Mouse (Mus musculus) fibroblast of lung, adult 2 months (primary cell): ENCODE results near the gene Btnl6.
"Not testable (repeated sequence)": the region's sequence is repeated elsewhere in the genome, so short reads cannot be mapped to it uniquely, and the experiment has no call there.

ENCODE experiments used
- DNase-seq: peaks from one replicate; pipeline ENCODE4 v3.0.0-alpha.2; 2011; ENCODE audit warnings: low read depth

Gene Btnl6

GRCm38 (mm10) chr17:34517252-34517651, at the start of gene Btnl6:
Gene Btnl6, minus strand, starts transcription at chr17:34517352.
- no peak for DNase-seq

- DNase-seq, result no peak
Measured at GRCm38 (mm10) chr17:34564796-34565195, 47.6 kb upstream of the Btnl6 start.

- DNase-seq, result no peak
Measured at GRCm38 (mm10) chr17:34564003-34564421, 46.9 kb upstream of the Btnl6 start, which contains the start of gene Notch4. Gene Notch4, plus strand, starts transcription at chr17:34564268.

- no peak for DNase-seq
Measured at GRCm38 (mm10) chr17:34563354-34563753, 46.2 kb upstream of the Btnl6 start.

- no peak for DNase-seq
Measured at GRCm38 (mm10) chr17:34562595-34562994, 45.4 kb upstream of the Btnl6 start.

- DNase-seq, result no peak
Measured at GRCm38 (mm10) chr17:34561200-34561599, 44.0 kb upstream of the Btnl6 start.

GRCm38 (mm10) chr17:34560438-34560837, 43.3 kb upstream of the Btnl6 start:
- DNase-seq, result no peak

GRCm38 (mm10) chr17:34559895-34560294, 42.7 kb upstream of the Btnl6 start:
- no peak for DNase-seq

- no peak for DNase-seq
Measured at GRCm38 (mm10) chr17:34559116-34559515, 42.0 kb upstream of the Btnl6 start.

GRCm38 (mm10) chr17:34557411-34557810, 40.3 kb upstream of the Btnl6 start:
- no peak for DNase-seq

- no peak for DNase-seq
Measured at GRCm38 (mm10) chr17:34556406-34556805, 39.3 kb upstream of the Btnl6 start.

- DNase-seq, result peak; percentile 41
Measured at GRCm38 (mm10) chr17:34555483-34555882, 38.3 kb upstream of the Btnl6 start.

GRCm38 (mm10) chr17:34549843-34550242, 32.7 kb upstream of the Btnl6 start:
- no peak for DNase-seq

- DNase-seq, result no peak
Measured at GRCm38 (mm10) chr17:34549156-34549555, 32.0 kb upstream of the Btnl6 start.

- DNase-seq, result no peak
Measured at GRCm38 (mm10) chr17:34547601-34548000, 30.4 kb upstream of the Btnl6 start.

GRCm38 (mm10) chr17:34546797-34547196, 29.6 kb upstream of the Btnl6 start:
- no peak for DNase-seq

- DNase-seq, result not testable (repeated sequence)
Measured at GRCm38 (mm10) chr17:34543567-34543966, 26.4 kb upstream of the Btnl6 start.

- DNase-seq, result no peak
Measured at GRCm38 (mm10) chr17:34532671-34533070, 15.5 kb upstream of the Btnl6 start.

GRCm38 (mm10) chr17:34519001-34519400, 1.8 kb upstream of the Btnl6 start:
- no peak for DNase-seq

- not testable (repeated sequence) for DNase-seq
Measured at GRCm38 (mm10) chr17:34518571-34518970, 1.4 kb upstream of the Btnl6 start.

GRCm38 (mm10) chr17:34517795-34518194, 643 bp upstream of the Btnl6 start:
- no peak for DNase-seq

GRCm38 (mm10) chr17:34516514-34516913, 638 bp downstream of the Btnl6 start:
- no peak for DNase-seq

GRCm38 (mm10) chr17:34511723-34512122, 5.4 kb downstream of the Btnl6 start:
- DNase-seq, result not testable (repeated sequence)

GRCm38 (mm10) chr17:34507591-34507990, 9.6 kb downstream of the Btnl6 start:
- DNase-seq, result no peak

GRCm38 (mm10) chr17:34497726-34498125, 19.4 kb downstream of the Btnl6 start:
- not testable (repeated sequence) for DNase-seq
